Comparison of ENCODE assay signal across 8 mouse cellular contexts in genomic region chr13:43364985-43365824, GRCm38 (mm10). TPM values are rescaled to one million over a fixed set of nuclear protein-coding genes. Genes with fewer than 3 reads are reported as not detected.
DNase-seq lines count a peak whose midpoint lies in the region; ATAC-seq and TF ChIP-seq lines count a peak whose summit lies in the region.

Gene Sirt5, plus strand, starts transcription at chr13:43365496.

- peak; percentile 75 to 84 (median 83) for TF ChIP-seq CTCF in MEL (IDR thresholded peaks at IDR 0.05 in 2 of 3, conservative IDR thresholded peaks at IDR 0.05 in 1 of 3; ENCODE audit: control insufficient read depth in 1 of 3, insufficient read depth in 1 of 3, low read depth in 2 of 3, low read length in 3 of 3, poor library complexity in 1 of 3, severe bottlenecking in 1 of 3)
- peak; percentile 72 for TF ChIP-seq CTCF in cerebellum, adult 2 months (IDR thresholded peaks at IDR 0.05; ENCODE audit: borderline replicate concordance, insufficient read depth, low read depth, low read length)
- TF ChIP-seq CTCF in lung, postnatal 0 days (IDR thresholded peaks at IDR 0.05), result peak; percentile 91

- H3K27me3 ChIP-seq in MEL (ENCODE audit: control insufficient read depth in 1 of 2, insufficient read depth in 2 of 2, low read length in 2 of 2), result no peaks in the 10 kb centered on the region
- no peaks in the 10 kb centered on the region for H3K27me3 ChIP-seq in cerebellum, adult 2 months (ENCODE audit: control insufficient read depth, insufficient read depth, low read length)
- no peaks in the 10 kb centered on the region for H3K27me3 ChIP-seq in hindbrain, embryonic 10.5 days (ENCODE audit: insufficient read depth, poor library complexity, severe bottlenecking)
- no peaks in the 10 kb centered on the region for H3K27me3 ChIP-seq in lung, postnatal 0 days (replicated peaks; ENCODE audit: insufficient read depth, low read length)

- no peaks in the 10 kb centered on the region; the same call in 1 of the 2 replicates for H3K79me2 ChIP-seq in MEL (ENCODE audit: control insufficient read depth, insufficient read depth, low read length, poor library complexity)

- peak; percentile 43 for TF ChIP-seq RAD21 in MEL (IDR thresholded peaks at IDR 0.05; ENCODE audit: low read depth, low read length)

- WGBS in cerebellum, adult 2 months, result 13% methylated on average over 42 of the region's 42 CpGs
- WGBS in hindbrain, embryonic 10.5 days, result 15% methylated on average over 42 of the region's 42 CpGs
- WGBS in lung, postnatal 0 days, result 16% methylated on average over 42 of the region's 42 CpGs

- peaks cover 0 to under 1% of the 10 kb centered on the region in 2 experiments; a peak in 1 of 4 replicates for H3K36me3 ChIP-seq in MEL (ENCODE audit: control insufficient read depth in 1 of 2, insufficient read depth in 2 of 2, low read length in 2 of 2)
- H3K36me3 ChIP-seq in hindbrain, embryonic 10.5 days, result no peaks in the 10 kb centered on the region; the same call in 1 of the 2 replicates
- no peaks in the 10 kb centered on the region for H3K36me3 ChIP-seq in lung, postnatal 0 days (ENCODE audit: insufficient read depth, low read length)

- H3K9ac ChIP-seq in MEL (ENCODE audit: control insufficient read depth, low read depth, low read length, poor library complexity, severe bottlenecking), result peak within 1 kb of the TSS; percentile 74
- H3K9ac ChIP-seq in lung, postnatal 0 days (replicated peaks; ENCODE audit: low read depth), result peak within 1 kb of the TSS; percentile 56

- H3K27ac ChIP-seq in MEL (ENCODE audit: control insufficient read depth, low read depth, low read length), result no peak within 1 kb of the TSS
- peak within 1 kb of the TSS; percentile 62 for H3K27ac ChIP-seq in cerebellum, adult 2 months (ENCODE audit: insufficient read depth, low read length)
- peak within 1 kb of the TSS; percentile 93 for H3K27ac ChIP-seq in hindbrain, embryonic 10.5 days
- H3K27ac ChIP-seq in lung, postnatal 0 days (ENCODE audit: low read length), result no peak within 1 kb of the TSS

- 0 out of 4 replicates have a peak, but pooled peaks of 1 of the 2 experiments have one; percentile 24 for TF ChIP-seq EP300 in MEL (IDR thresholded peaks at IDR 0.05; ENCODE audit: low read depth in 1 of 2, low read length in 2 of 2)
- TF ChIP-seq EP300 in lung, postnatal 0 days (IDR thresholded peaks at IDR 0.05), result no peak

- TF ChIP-seq POLR2A in MEL (IDR thresholded peaks at IDR 0.05; ENCODE audit: control insufficient read depth in 1 of 2, insufficient read depth in 1 of 2, low read depth in 1 of 2, low read length in 2 of 2, poor library complexity in 1 of 2), result peak; percentile 18 to 52; a peak in 1 of 4 replicates
- TF ChIP-seq POLR2A in cerebellum, adult 2 months (IDR thresholded peaks at IDR 0.05; ENCODE audit: borderline replicate concordance, insufficient read depth, low read length), result peak; percentile 26; the same call in 1 of the 2 replicates

- no peaks in the 10 kb centered on the region for H3K9me3 ChIP-seq in MEL (replicated peaks; ENCODE audit: insufficient read depth, low read length)
- H3K9me3 ChIP-seq in hindbrain, embryonic 10.5 days, result no peaks in the 10 kb centered on the region
- no peaks in the 10 kb centered on the region for H3K9me3 ChIP-seq in lung, postnatal 0 days (ENCODE audit: low read length)

- peaks cover 0 to 12% of the 10 kb centered on the region in 2 experiments; a peak in 3 of 4 replicates for H3K4me1 ChIP-seq in MEL (ENCODE audit: control insufficient read depth in 1 of 2, insufficient read depth in 2 of 2, low read length in 2 of 2)
- H3K4me1 ChIP-seq in cerebellum, adult 2 months (ENCODE audit: control insufficient read depth, insufficient read depth, low read length), result peaks cover 5% of the 10 kb centered on the region; the same call in 1 of the 2 replicates
- H3K4me1 ChIP-seq in hindbrain, embryonic 10.5 days (replicated peaks), result peaks cover 17% of the 10 kb centered on the region
- peaks cover 6% of the 10 kb centered on the region; the same call in 1 of the 2 replicates for H3K4me1 ChIP-seq in lung, postnatal 0 days (ENCODE audit: insufficient read depth, low read depth, low read length)

- DNase-seq in MEL (ENCODE audit: low read depth, low spot score), result peak; percentile 89
- DNase-seq in cerebellum, adult 2 months, result peak; percentile 90 to 95
- peak; percentile 97 for DNase-seq in forelimb bud, embryonic 11.5 days (ENCODE audit: low read depth, low spot score)
- DNase-seq in hindbrain, embryonic 10.5 days (ENCODE audit: low spot score), result peak; percentile 94
- peak; percentile 74 for DNase-seq in layer of hippocampus, adult 9-11 months
- peak; percentile 88 for DNase-seq in lung, postnatal 0 days (ENCODE audit: low spot score)
- DNase-seq in ovary, postnatal 14 days (ENCODE audit: low spot score), result peak; percentile 86
- DNase-seq in thymus, postnatal 14 days, result peak; percentile 98

- H3K4me3 ChIP-seq in MEL (ENCODE audit: control insufficient read depth in 1 of 2, insufficient read depth in 1 of 2, low read depth in 2 of 2, low read length in 2 of 2), result peak within 1 kb of the TSS; percentile 75 to 92
- peak within 1 kb of the TSS; percentile 79 for H3K4me3 ChIP-seq in cerebellum, adult 2 months (replicated peaks; ENCODE audit: insufficient read depth, low read depth, low read length)
- H3K4me3 ChIP-seq in hindbrain, embryonic 10.5 days, result peak within 1 kb of the TSS; percentile 66
- H3K4me3 ChIP-seq in lung, postnatal 0 days (ENCODE audit: low read depth, low read length), result peak within 1 kb of the TSS; percentile 68

- peak; percentile 96 for ATAC-seq in lung, postnatal 0 days

- H3K4me2 ChIP-seq in lung, postnatal 0 days (replicated peaks; ENCODE audit: low read depth, low read length), result peak within 1 kb of the TSS; percentile 82

TF ChIP-seq in MEL, 35 proteins besides CTCF, POLR2A, EP300 and RAD21:
- TF ChIP-seq MAZ (IDR thresholded peaks at IDR 0.05; ENCODE audit: low read depth, low read length), result peak; percentile 80; the same call in 1 of the 2 replicates
- peak; percentile 88 for TF ChIP-seq NRF1 (IDR thresholded peaks at IDR 0.05; ENCODE audit: insufficient read depth, low read depth, low read length, poor library complexity, severe bottlenecking)
- TF ChIP-seq ZC3H11A (IDR thresholded peaks at IDR 0.05; ENCODE audit: low read depth, low read length), result peak; percentile 28; the same call in 1 of the 2 replicates
- TF ChIP-seq ZMIZ1 (IDR thresholded peaks at IDR 0.05; ENCODE audit: low read depth, low read length), result no peak
- no peak for TF ChIP-seq MAFK (IDR thresholded peaks at IDR 0.05; ENCODE audit: borderline replicate concordance, low read depth, low read length)
- no peak for TF ChIP-seq USF1 (IDR thresholded peaks at IDR 0.05; ENCODE audit: low read depth, low read length)
- TF ChIP-seq HCFC1 (IDR thresholded peaks at IDR 0.05; ENCODE audit: low read depth, low read length), result peak; percentile 49; the same call in 1 of the 2 replicates
- TF ChIP-seq SIN3A (IDR thresholded peaks at IDR 0.05; ENCODE audit: low read length), result peak; percentile 40; the same call in 1 of the 2 replicates
- peak; percentile 63 for TF ChIP-seq MXI1 (IDR thresholded peaks at IDR 0.05; ENCODE audit: low read depth, low read length)
- peak; percentile 46; the same call in 1 of the 2 replicates for TF ChIP-seq MAX (IDR thresholded peaks at IDR 0.05; ENCODE audit: low read length)
- no peak for TF ChIP-seq ELF1 (IDR thresholded peaks at IDR 0.05; ENCODE audit: low read depth, low read length)
- TF ChIP-seq CHD2 (IDR thresholded peaks at IDR 0.05; ENCODE audit: low read length), result no peak
- no peak for TF ChIP-seq ZKSCAN1 (IDR thresholded peaks at IDR 0.05; ENCODE audit: low read depth, low read length)
- no peak for TF ChIP-seq TCF12 (IDR thresholded peaks at IDR 0.05; ENCODE audit: low read depth, low read length)
- TF ChIP-seq SMC3 (IDR thresholded peaks at IDR 0.05; ENCODE audit: low read depth, low read length), result peak; percentile 57
- TF ChIP-seq NELFE (IDR thresholded peaks at IDR 0.05; ENCODE audit: low read depth, low read length), result 0 out of 2 replicates have a peak, but pooled peaks have one; percentile 36

RNA-seq across cellular contexts. Expression of gene Sirt5, which starts in this region (rescaled TPM):
- total RNA-seq in MEL (2012; rRNA removed), result 7.6 and 8.2 TPM in 2 replicates
- 10 to 100 TPM in 1 of 2 experiments, not detected in 1; 10.6 TPM for polyA plus RNA-seq in MEL (2012; ENCODE audit: insufficient read depth in 1 of 2, insufficient read length in 2 of 2, low read depth in 1 of 2, low replicate concordance in 2 of 2, missing spikeins in 1 of 2)
- 27.7 and 29.6 TPM in 2 replicates for polyA plus RNA-seq in cerebellum, adult 2 months (2012; rRNA removed)
- polyA plus RNA-seq in hindbrain, embryonic 10.5 days (2016; fragmentation: Nextera tagmentation; extraction: Ambion mirVana), result 20.8 and 24.9 TPM in 2 replicates
- polyA plus RNA-seq in lung, postnatal 0 days (2015; fragmentation: Nextera tagmentation; extraction: Ambion mirVana), result 11.9 and 15.6 TPM in 2 replicates

Comparison
In these comparisons a context has a peak if more than half of its experiments do, and no peak if none do; other contexts are left out.
1. H3K27ac ChIP-seq: peak in cerebellum, adult 2 months (single experiment) and hindbrain, embryonic 10.5 days (single experiment); none in MEL (single experiment) and lung, postnatal 0 days (single experiment).
2. Peak in every context shown above with its lines, with median percentiles within 50 percentile points of each other: DNase-seq, H3K4me3 ChIP-seq and CTCF ChIP-seq.